Mouse (Mus musculus) right cerebral cortex, postnatal 25 days (tissue): ENCODE results near the gene Sars.
A peak's percentile ranks its signal among the peaks of the same experiment; 100 is the strongest.

Source experiments
- DNase-seq: peaks from one replicate; pipeline ENCODE4 v3.0.0; 2022

Gene Sars

GRCm38 (mm10) chr3:108444698-108445365 is at the start of gene Sars:
Gene Sars, minus strand, starts transcription at chr3:108445209.
- DNase-seq = peak; percentile 89

GRCm38 (mm10) chr3:108489968-108490367 is 45.0 kb upstream of the Sars start:
- DNase-seq = no peak

DNA sequence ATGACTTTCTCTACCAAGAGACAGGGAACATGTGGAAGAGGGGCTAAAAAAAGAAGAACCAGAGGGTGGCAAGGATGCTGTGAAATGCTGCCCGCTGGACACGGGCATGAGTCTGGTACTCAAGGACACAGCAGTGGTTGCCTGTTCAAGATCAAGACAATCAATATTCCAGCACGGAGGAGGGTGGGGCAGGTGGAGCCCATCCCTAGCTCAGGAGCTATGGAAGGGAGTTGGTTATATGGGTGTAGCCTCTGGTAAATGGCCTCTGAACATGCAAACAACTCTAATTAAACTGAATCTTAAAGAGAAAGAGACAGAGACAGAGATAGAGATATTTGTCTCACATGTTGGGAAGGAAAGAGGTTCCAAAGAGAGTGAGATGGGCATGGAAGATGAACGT is 39.7 kb upstream of the Sars start:
- DNase-seq = no peak

DNA sequence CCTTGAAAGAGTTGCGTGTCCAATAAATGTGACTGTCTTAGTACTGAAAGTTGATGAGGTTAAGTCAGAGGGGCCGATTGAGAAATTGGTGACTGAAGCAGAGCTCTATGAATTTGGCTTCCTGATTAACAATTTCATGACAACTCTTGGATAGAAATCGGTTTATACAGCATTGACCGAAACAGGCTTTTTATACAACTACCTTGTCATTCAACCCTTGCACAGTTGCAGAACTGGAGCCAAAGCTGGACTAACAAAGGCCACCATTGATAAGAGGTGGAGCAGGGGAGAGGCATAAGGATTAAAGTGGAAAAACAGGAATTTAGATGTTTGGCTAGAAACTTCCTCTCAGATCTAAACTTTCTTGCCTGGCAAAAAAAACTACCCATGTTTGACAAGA is 33.8 kb upstream of the Sars start:
- no peak for DNase-seq

DNA sequence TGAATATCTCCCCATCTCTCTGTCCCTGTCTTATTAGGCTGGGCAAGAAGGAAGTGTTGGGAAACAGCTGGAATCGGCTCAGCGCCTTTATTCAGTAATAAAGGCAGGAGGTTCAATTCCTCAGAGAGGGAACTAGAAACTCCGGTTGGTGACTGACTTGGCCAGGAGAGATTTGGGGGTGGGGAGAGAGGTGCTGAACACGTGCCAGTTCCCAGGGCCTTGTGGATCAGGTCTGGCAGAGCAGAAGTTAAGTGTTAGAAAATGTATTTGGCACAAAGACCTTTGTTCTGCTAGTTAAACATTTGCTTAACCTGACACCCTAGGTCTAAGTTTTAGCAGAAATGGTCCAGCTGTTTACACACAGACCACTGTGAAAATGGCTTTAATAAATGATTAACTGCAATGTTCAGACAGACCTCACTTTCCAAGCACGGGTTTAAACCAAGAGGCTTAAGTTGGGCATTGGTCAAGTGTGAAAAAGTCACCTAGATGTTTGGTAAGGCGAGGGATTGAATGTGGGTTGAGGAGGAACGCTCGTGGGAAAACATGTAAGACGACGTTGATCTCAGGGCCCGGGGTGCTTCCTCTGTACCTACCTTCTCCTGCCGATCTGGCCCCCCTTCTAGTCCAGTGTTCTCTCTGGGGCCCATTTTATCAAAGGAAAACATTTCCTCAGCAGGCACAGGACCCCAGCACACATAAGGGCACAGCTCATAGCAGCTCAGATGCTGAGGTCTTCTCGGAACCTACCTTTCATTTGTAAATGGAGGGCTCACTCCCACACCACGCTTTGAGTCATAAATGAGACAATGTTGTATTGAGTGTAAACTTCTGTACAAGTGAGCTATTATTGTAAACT is 32.0 kb upstream of the Sars start:
- no peak for DNase-seq

- no peak for DNase-seq
Observed at GRCm38 (mm10) chr3:108475496-108475895, 30.5 kb upstream of the Sars start.

- DNase-seq = no peak
Observed at GRCm38 (mm10) chr3:108474969-108475368, 30.0 kb upstream of the Sars start.

DNA sequence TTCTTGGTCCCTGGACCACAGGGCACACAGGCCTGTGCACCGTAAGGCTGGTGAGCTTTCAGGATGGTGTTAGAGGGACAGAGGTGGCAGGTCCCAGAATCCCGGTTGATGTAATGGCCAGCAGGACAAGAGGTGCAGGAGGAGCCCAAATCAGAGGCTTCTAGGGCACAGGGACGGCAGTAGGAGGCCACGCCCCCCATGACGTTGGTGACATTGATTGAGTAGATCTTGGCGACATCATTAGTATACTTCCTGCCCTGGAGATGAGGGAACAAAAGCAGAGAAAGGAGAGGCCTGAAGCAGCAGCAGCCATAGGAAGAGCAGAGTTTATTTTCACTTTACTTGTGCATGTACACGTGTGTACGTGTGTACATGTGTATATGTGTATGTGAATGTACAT is 22.8 kb upstream of the Sars start:
- no peak for DNase-seq

DNA sequence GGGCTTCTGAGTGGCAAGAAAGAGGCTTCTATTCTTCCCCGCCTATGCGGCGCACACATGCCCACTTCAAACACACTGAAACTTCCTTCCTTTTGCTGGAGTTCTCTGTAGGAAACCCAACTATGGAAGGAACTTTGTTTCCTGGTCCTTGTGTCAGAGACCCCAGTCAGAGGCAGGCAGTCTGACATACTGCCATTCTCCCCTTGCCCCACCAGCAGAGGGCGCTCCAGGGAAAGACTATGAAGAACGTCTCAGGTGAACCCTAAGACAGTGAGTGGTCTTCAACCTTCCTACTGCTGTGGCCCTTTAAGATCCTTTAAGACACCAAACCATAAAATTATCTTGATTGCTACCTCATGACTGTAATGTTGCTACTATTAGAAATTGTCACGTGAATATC is 21.4 kb upstream of the Sars start:
- peak; percentile 11 for DNase-seq

DNA sequence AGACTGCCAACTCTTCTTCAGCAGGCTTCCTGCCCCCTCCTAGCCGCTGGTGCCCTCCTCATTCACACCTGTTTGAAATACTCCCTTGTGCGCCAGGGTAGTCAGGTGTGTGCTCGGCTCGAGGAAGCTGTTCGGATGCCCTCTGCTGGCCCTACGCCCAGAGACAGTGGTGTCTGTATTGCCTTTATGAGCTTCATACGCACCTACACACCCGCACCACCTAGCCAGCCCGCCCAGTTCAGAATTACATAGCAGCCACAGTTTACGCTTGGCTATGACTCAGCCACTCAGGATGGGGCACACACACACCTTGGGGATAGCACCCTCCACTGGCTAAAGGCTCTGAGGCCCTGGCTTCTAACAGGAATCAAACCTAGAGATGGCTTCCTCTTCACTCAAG is 13.9 kb upstream of the Sars start:
- DNase-seq = no peak

GRCm38 (mm10) chr3:108458380-108458779 is 13.4 kb upstream of the Sars start:
- DNase-seq = no peak

- DNase-seq = no peak
Observed at GRCm38 (mm10) chr3:108454172-108454571, 9.2 kb upstream of the Sars start.

DNA sequence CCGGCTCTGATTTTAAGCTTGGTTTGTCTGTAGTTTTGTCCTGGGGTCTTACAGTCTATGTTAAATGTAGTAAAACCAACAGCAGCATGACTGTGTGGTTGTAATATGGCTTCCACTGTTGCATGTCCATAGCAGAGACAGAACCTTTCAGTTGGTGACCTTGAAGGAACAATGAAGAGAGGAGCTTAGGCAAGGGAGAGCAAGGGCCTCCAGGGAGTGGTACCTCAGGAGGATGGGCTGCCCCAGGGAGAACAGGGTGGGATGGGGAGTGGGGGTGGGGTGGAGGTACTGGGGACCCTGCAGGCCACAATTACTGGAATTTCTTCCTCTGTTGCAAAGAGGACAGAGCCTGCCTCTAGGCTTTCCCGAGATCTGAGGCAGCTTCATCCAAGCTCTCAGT is 7.0 kb upstream of the Sars start:
- no peak for DNase-seq

- no peak for DNase-seq
Observed at GRCm38 (mm10) chr3:108445366-108445705, 327 bp upstream of the Sars start.

GRCm38 (mm10) chr3:108444029-108444428 is 980 bp downstream of the Sars start:
- DNase-seq = peak; percentile 39

- no peak for DNase-seq
Observed at GRCm38 (mm10) chr3:108436380-108436714, 8.7 kb downstream of the Sars start.

GRCm38 (mm10) chr3:108435701-108436379 is 9.2 kb downstream of the Sars start:
- no peak for DNase-seq

- DNase-seq = no peak
Observed at GRCm38 (mm10) chr3:108433881-108434495, 11.0 kb downstream of the Sars start.

DNA sequence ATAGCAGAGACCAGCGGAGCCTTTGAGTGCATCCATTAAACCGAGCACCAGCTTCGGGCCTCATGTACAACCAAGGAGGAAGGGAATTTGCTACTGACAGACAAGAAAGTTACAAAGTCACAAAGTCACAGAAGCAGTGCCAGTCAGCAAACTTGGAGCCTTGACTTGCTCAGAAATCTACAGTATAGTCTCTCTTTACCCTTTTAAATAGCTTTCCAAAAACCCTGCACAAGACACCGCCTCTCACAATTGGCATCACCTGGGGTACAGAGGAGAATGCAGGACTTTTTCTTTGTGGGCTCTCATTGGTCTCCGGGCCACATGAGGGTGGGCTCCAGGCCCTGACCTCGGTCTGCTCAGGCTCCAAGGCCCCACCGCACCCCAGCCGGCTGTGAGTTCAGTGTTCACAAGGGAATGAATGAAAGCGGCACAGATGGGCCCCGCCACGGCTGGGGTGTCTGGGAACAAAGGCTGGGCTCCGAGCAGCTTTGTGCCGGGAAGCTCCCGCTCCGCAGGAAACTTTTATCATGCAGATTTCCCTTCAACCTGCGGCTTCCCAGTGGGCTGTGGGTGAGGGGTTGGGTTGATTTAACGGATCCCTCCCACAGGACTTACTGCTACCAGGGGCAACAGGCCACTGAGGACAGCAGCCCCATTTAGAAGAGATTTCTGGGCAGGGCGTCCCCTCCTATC is 11.7 kb downstream of the Sars start:
- DNase-seq = no peak

- no peak for DNase-seq
Observed at GRCm38 (mm10) chr3:108432542-108433187, 12.3 kb downstream of the Sars start.

DNA sequence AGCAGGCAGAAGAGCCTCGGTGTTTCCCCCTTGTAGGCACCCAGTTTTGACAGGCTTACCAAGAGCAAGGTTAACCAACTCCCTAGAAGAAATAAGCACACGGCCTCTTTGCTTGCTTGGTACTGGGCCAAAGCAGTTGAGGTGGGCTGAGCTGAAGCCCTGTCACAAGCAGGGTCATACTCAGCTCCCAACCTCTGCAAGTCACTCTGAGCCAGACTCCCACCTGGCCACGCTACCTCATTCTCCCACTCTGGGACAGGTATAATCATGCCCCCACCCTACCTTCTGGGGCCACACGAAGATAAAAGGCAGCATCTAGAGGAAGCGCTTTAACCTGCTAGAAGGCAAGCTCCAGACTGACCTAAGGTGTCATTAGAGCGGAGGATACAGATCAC is 19.4 kb downstream of the Sars start:
- DNase-seq = no peak

- no peak for DNase-seq
Observed at GRCm38 (mm10) chr3:108424944-108425623, 19.9 kb downstream of the Sars start.
